Mouse (Mus musculus): Measurements from ENCODE around the gene Olfr1265.

DNA sequence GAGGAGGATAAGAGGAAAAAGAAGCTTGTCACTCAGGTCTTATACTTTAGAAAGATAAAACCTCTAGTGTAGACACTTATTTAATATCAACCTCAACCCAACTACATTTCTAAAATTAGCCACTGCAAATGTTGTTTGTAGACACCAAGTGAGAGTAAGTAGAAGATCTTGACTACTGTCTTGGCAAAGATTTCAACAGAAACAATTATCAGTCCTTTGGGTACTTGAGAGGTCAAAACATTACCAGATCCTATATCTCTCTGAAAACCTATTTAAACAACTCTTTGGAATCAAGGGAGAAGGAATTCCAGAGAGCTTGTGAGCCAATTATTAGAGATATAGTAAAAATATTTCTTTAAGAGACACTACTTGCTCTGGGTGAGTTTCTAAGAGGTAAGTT lies 44.2 kb upstream of the Olfr1265 start, which contains the start of gene Olfr1261:
- TF ChIP-seq POLR2A (IDR thresholded peaks at IDR 0.05; ENCODE audit: insufficient read length, low read depth) (no peak), CEBPB (IDR thresholded peaks at IDR 0.05; ENCODE audit: insufficient read depth, poor library complexity, severe bottlenecking) (no peak), USF1 (IDR thresholded peaks at IDR 0.05; ENCODE audit: low read depth) (no peak), TCF12 (IDR thresholded peaks at IDR 0.05; ENCODE audit: insufficient read depth, poor library complexity, severe bottlenecking) (no peak), E2F4 (IDR thresholded peaks at IDR 0.05; ENCODE audit: insufficient read depth) (no peak), MYOD1 (IDR thresholded peaks at IDR 0.05; ENCODE audit: control insufficient read depth in 1 of 3, insufficient read length in 2 of 3, low read depth in 2 of 3) (no peak), MAX (IDR thresholded peaks at IDR 0.05; ENCODE audit: low read depth) (no peak), POLR2AphosphoS2 (IDR thresholded peaks at IDR 0.05; ENCODE audit: insufficient read length, low read depth) (no peak), REST (IDR thresholded peaks at IDR 0.05; ENCODE audit: insufficient read depth, insufficient read length) (no peak)
